Mouse (Mus musculus) stomach, embryonic 14.5 days (tissue): ENCODE results near the gene Vps54. TPM values are rescaled to one million over a fixed set of nuclear protein-coding genes. Genes with fewer than 3 reads are reported as not detected.

ENCODE experiments used
- ATAC-seq: fragments of 200-750 bp; cut with Nextera tagmentation; 2 replicates; pipeline ENCODE4 v1.8.0; 2017; ENCODE audit warnings: low read depth, moderate TSS enrichment; ENCODE audit not compliant: insufficient number of reproducible peaks, insufficient read depth, low FRiP score
- H3K27ac ChIP-seq: fragments of 300-500 bp; sonication (generic); 2 replicates; pipeline ENCODE4 v1.5.1; 2014; ENCODE audit warnings: mild to moderate bottlenecking, low read length, moderate library complexity, mixed read lengths
- H3K27me3 ChIP-seq: fragments of 300-500 bp; sonication (generic); 2 replicates; pipeline ENCODE4 v1.6.1; 2014; ENCODE audit warnings: low read length, control low read depth, mixed read lengths; ENCODE audit not compliant: control insufficient read depth, insufficient read depth
- H3K36me3 ChIP-seq: fragments of 300-500 bp; sonication (generic); 2 replicates; pipeline ENCODE4 v1.6.1; 2014; ENCODE audit warnings: mild to moderate bottlenecking, control low read depth, low read length, moderate library complexity, mixed read lengths; ENCODE audit not compliant: control insufficient read depth, insufficient read depth
- H3K4me1 ChIP-seq: fragments of 300-500 bp; sonication (generic); 2 replicates; pipeline ENCODE4 v1.6.1; 2014; ENCODE audit warnings: low read length, control low read depth, mixed read lengths; ENCODE audit not compliant: control insufficient read depth, insufficient read depth
- H3K4me2 ChIP-seq: fragments of 300-500 bp; sonication (generic); replicated peaks from 2 replicates; pipeline ENCODE4 v1.6.1; 2014; ENCODE audit warnings: low read depth, low read length, control low read depth
- H3K4me3 ChIP-seq: fragments of 300-500 bp; sonication (generic); 2 replicates; pipeline ENCODE4 v1.5.1; 2014; ENCODE audit warnings: low read depth, low read length, control low read depth
- H3K9ac ChIP-seq: fragments of 300-500 bp; sonication (generic); replicated peaks from 2 replicates; pipeline ENCODE4 v1.6.1; 2014; ENCODE audit warnings: low read depth, mild to moderate bottlenecking, control low read depth, low read length, moderate library complexity, mixed read lengths
- H3K9me3 ChIP-seq: fragments of 300-500 bp; sonication (generic); 2 replicates; pipeline ENCODE4 v1.6.1; 2016; ENCODE audit warnings: low read depth, low read length, control low read depth; ENCODE audit not compliant: control insufficient read depth
- WGBS: fragments of 180-500 bp; shearing (Covaris S2); extraction: QIAGEN DNeasy Blood & Tissue Kit; methylation state at CpG from one replicate; pipeline ENCODE4 v1.1.7; 2014; 5-methylcytosine and 5-hydroxymethylcytosine counted together
- polyA plus RNA-seq: library from polyadenylated mRNA; unstranded; fragments of >200 nt; fragmentation: Nextera tagmentation; extraction: Ambion mirVana; gene quantifications from 2 replicates; pipeline ENCODE4 v1.2.1, GENCODE M21; 2014

Gene Vps54
- polyA plus RNA-seq, 1 experiment from 2014 or later = 17.1 TPM

- no peak for ATAC-seq
- Histone ChIP-seq H3K4me2 (no peak overlapping the region), H3K4me1 (no peaks in the 10 kb centered on the region), H3K9me3 (no peaks in the 10 kb centered on the region), H3K36me3 (peaks cover 32% of the 10 kb centered on the region), H3K27me3 (no peaks in the 10 kb centered on the region), H3K9ac (no peak overlapping the region), H3K27ac (no peak overlapping the region), H3K4me3 (no peak overlapping the region)
- 92% methylated on average over 5 of the region's 5 CpGs for WGBS
Measured at GRCm38 (mm10) chr11:21332639-21333295, 93.7 kb downstream of the Vps54 start.

- Histone ChIP-seq H3K27ac (no peak overlapping the region), H3K4me2 (no peak overlapping the region), H3K9ac (no peak overlapping the region), H3K9me3 (no peaks in the 10 kb centered on the region), H3K4me1 (no peaks in the 10 kb centered on the region), H3K4me3 (no peak overlapping the region), H3K27me3 (no peaks in the 10 kb centered on the region), H3K36me3 (peaks cover 12% of the 10 kb centered on the region; the same call in 1 of the 2 replicates)
- ATAC-seq = no peak
- WGBS = 88% methylated on average over 1 of the region's 1 CpGs
Measured at GRCm38 (mm10) chr11:21337855-21338254, 98.8 kb downstream of the Vps54 start.

- 85% methylated on average over 4 of the region's 4 CpGs for WGBS
- no peak for ATAC-seq
- H3K9ac ChIP-seq = no peak overlapping the region
- no peaks in the 10 kb centered on the region for H3K27me3 ChIP-seq
- H3K4me1 ChIP-seq = no peaks in the 10 kb centered on the region
- peaks cover 6% of the 10 kb centered on the region; the same call in 1 of the 2 replicates for H3K36me3 ChIP-seq
- H3K4me3 ChIP-seq = no peak overlapping the region
- no peak overlapping the region for H3K4me2 ChIP-seq
- H3K9me3 ChIP-seq = no peaks in the 10 kb centered on the region
- no peak overlapping the region for H3K27ac ChIP-seq
Measured at GRCm38 (mm10) chr11:21339088-21339487, 100.0 kb downstream of the Vps54 start.

- Histone ChIP-seq H3K9ac (no peak overlapping the region), H3K27ac (no peak overlapping the region), H3K27me3 (no peaks in the 10 kb centered on the region), H3K4me3 (no peak overlapping the region), H3K4me1 (no peaks in the 10 kb centered on the region), H3K36me3 (peaks cover 3% of the 10 kb centered on the region; the same call in 1 of the 2 replicates), H3K4me2 (no peak overlapping the region), H3K9me3 (no peaks in the 10 kb centered on the region)
- no peak for ATAC-seq
- WGBS = 93% methylated on average over 5 of the region's 5 CpGs
Measured at GRCm38 (mm10) chr11:21343490-21343889, 104.4 kb downstream of the Vps54 start.

- Histone ChIP-seq H3K4me2 (no peak overlapping the region), H3K4me3 (no peak overlapping the region), H3K9me3 (no peaks in the 10 kb centered on the region), H3K27ac (no peak overlapping the region), H3K4me1 (no peaks in the 10 kb centered on the region), H3K27me3 (no peaks in the 10 kb centered on the region), H3K9ac (no peak overlapping the region), H3K36me3 (peaks cover 3% of the 10 kb centered on the region; the same call in 1 of the 2 replicates)
- ATAC-seq = no peak
- WGBS = 96% methylated on average over 3 of the region's 3 CpGs
Measured at GRCm38 (mm10) chr11:21346020-21346419, 106.9 kb downstream of the Vps54 start.

GRCm38 (mm10) chr11:21348890-21349289 lies 109.8 kb downstream of the Vps54 start:
- Histone ChIP-seq H3K27ac (no peak overlapping the region), H3K36me3 (peaks cover 10% of the 10 kb centered on the region), H3K4me2 (no peak overlapping the region), H3K9ac (no peak overlapping the region), H3K4me1 (no peaks in the 10 kb centered on the region), H3K4me3 (no peak overlapping the region), H3K9me3 (no peaks in the 10 kb centered on the region), H3K27me3 (no peaks in the 10 kb centered on the region)
- WGBS = 84% methylated on average over 2 of the region's 2 CpGs
- ATAC-seq = no peak

GRCm38 (mm10) chr11:21351296-21351695 lies 112.2 kb downstream of the Vps54 start:
- WGBS = 86% methylated on average over 7 of the region's 7 CpGs
- Histone ChIP-seq H3K36me3 (peaks cover 10% of the 10 kb centered on the region), H3K27me3 (no peaks in the 10 kb centered on the region), H3K27ac (no peak overlapping the region), H3K9ac (no peak overlapping the region), H3K4me2 (no peak overlapping the region), H3K4me1 (no peaks in the 10 kb centered on the region), H3K4me3 (no peak overlapping the region), H3K9me3 (no peaks in the 10 kb centered on the region)
- ATAC-seq = no peak

GRCm38 (mm10) chr11:21363144-21363940 lies 124.3 kb downstream of the Vps54 start:
- WGBS = 89% methylated on average over 4 of the region's 4 CpGs
- H3K4me3 ChIP-seq = no peak overlapping the region
- ATAC-seq = no peak
- no peak overlapping the region for H3K4me2 ChIP-seq
- no peaks in the 10 kb centered on the region for H3K9me3 ChIP-seq
- no peaks in the 10 kb centered on the region for H3K27me3 ChIP-seq
- peaks cover 3% of the 10 kb centered on the region; the same call in 1 of the 2 replicates for H3K36me3 ChIP-seq
- H3K4me1 ChIP-seq = peaks cover 6% of the 10 kb centered on the region; the same call in 1 of the 2 replicates
- H3K27ac ChIP-seq = no peak overlapping the region
- no peak overlapping the region for H3K9ac ChIP-seq
